Comparison of ENCODE assay signal across 8 mouse cellular contexts in genomic region chr15:78529428-78529990, GRCm38 (mm10). TPM values are rescaled to one million over a fixed set of nuclear protein-coding genes. Genes with fewer than 3 reads are reported as not detected.
DNase-seq lines count a peak whose midpoint lies in the region; ATAC-seq and TF ChIP-seq lines count a peak whose summit lies in the region.

No protein-coding gene starts in this region.

- peak; percentile 88 for DNase-seq in adrenal gland, adult 8-10 months
- peak; percentile 83 for DNase-seq in embryo, embryonic 11 days
- DNase-seq in gastrocnemius, postnatal 4 days (ENCODE audit: low spot score in 2 of 2), result peak; percentile 50 to 75
- peak; percentile 79 for DNase-seq in limb, embryonic 10.5 days (ENCODE audit: low spot score)
- no peak for DNase-seq in thymus, postnatal 10 days (ENCODE audit: low spot score in 2 of 2)

- no peaks in the 10 kb centered on the region for H3K9me3 ChIP-seq in intestine, postnatal 0 days (ENCODE audit: control insufficient read depth)
- H3K9me3 ChIP-seq in limb, embryonic 10.5 days (replicated peaks), result no peaks in the 10 kb centered on the region
- no peaks in the 10 kb centered on the region for H3K9me3 ChIP-seq in midbrain, embryonic 13.5 days
- no peaks in the 10 kb centered on the region for H3K9me3 ChIP-seq in stomach, embryonic 16.5 days (replicated peaks; ENCODE audit: control insufficient read depth, low read length)

- TF ChIP-seq CTCF in intestine, postnatal 0 days (IDR thresholded peaks at IDR 0.05; ENCODE audit: low read depth), result no peak

- peak overlapping the region; percentile 24 for H3K4me3 ChIP-seq in intestine, postnatal 0 days (ENCODE audit: low read depth, low read length)
- H3K4me3 ChIP-seq in limb, embryonic 10.5 days, result peak overlapping the region; percentile 52
- H3K4me3 ChIP-seq in midbrain, embryonic 13.5 days (replicated peaks), result peak overlapping the region; percentile 20
- H3K4me3 ChIP-seq in stomach, embryonic 16.5 days (replicated peaks; ENCODE audit: low read length), result peak overlapping the region; percentile 48

- H3K4me2 ChIP-seq in intestine, postnatal 0 days (replicated peaks; ENCODE audit: low read depth), result peak overlapping the region; percentile 48
- peak overlapping the region; percentile 48 for H3K4me2 ChIP-seq in midbrain, embryonic 13.5 days (replicated peaks)
- peak overlapping the region; percentile 69 for H3K4me2 ChIP-seq in stomach, embryonic 16.5 days (ENCODE audit: low read depth, low read length)

- 0 out of 2 replicates have a peak overlapping the region, but pooled peaks have one; percentile 38 for H3K9ac ChIP-seq in intestine, postnatal 0 days (ENCODE audit: low read depth, low read length)
- H3K9ac ChIP-seq in midbrain, embryonic 13.5 days (replicated peaks), result peak overlapping the region; percentile 59
- peak overlapping the region; percentile 67 for H3K9ac ChIP-seq in stomach, embryonic 16.5 days (ENCODE audit: low read length)

- WGBS in intestine, postnatal 0 days, result 10% methylated on average over 14 of the region's 15 CpGs
- WGBS in limb, embryonic 10.5 days, result under 1% methylated on average over 15 of the region's 15 CpGs
- 2% methylated on average over 15 of the region's 15 CpGs for WGBS in midbrain, embryonic 13.5 days
- WGBS in stomach, embryonic 16.5 days, result 2% methylated on average over 15 of the region's 15 CpGs

- H3K27ac ChIP-seq in intestine, postnatal 0 days (ENCODE audit: low read depth, low read length), result peak overlapping the region; percentile 61
- peak overlapping the region; percentile 90 for H3K27ac ChIP-seq in limb, embryonic 10.5 days
- H3K27ac ChIP-seq in midbrain, embryonic 13.5 days, result peak overlapping the region; percentile 44; the same call in 1 of the 2 replicates
- peak overlapping the region; percentile 86 for H3K27ac ChIP-seq in stomach, embryonic 16.5 days (ENCODE audit: low read length)

- H3K4me1 ChIP-seq in intestine, postnatal 0 days (replicated peaks; ENCODE audit: control insufficient read depth, insufficient read depth, low read length), result 0 out of 2 replicates have a peak, but pooled peaks cover 6% of the 10 kb centered on the region
- peaks cover 49% of the 10 kb centered on the region for H3K4me1 ChIP-seq in limb, embryonic 10.5 days
- peaks cover 27% of the 10 kb centered on the region for H3K4me1 ChIP-seq in midbrain, embryonic 13.5 days (replicated peaks)
- H3K4me1 ChIP-seq in stomach, embryonic 16.5 days (ENCODE audit: control insufficient read depth, insufficient read depth, low read length), result peaks cover 40% of the 10 kb centered on the region

- no peaks in the 10 kb centered on the region; the same call in 1 of the 2 replicates for H3K36me3 ChIP-seq in intestine, postnatal 0 days (ENCODE audit: control insufficient read depth, insufficient read depth)
- H3K36me3 ChIP-seq in limb, embryonic 10.5 days, result no peaks in the 10 kb centered on the region
- no peaks in the 10 kb centered on the region for H3K36me3 ChIP-seq in midbrain, embryonic 13.5 days
- H3K36me3 ChIP-seq in stomach, embryonic 16.5 days (ENCODE audit: control insufficient read depth, insufficient read depth, low read length), result no peaks in the 10 kb centered on the region

- H3K27me3 ChIP-seq in intestine, postnatal 0 days (replicated peaks; ENCODE audit: control insufficient read depth, insufficient read depth, low read length), result no peaks in the 10 kb centered on the region
- peaks cover 12% of the 10 kb centered on the region for H3K27me3 ChIP-seq in limb, embryonic 10.5 days (ENCODE audit: low read depth, poor library complexity, severe bottlenecking)
- peaks cover 8% of the 10 kb centered on the region; the same call in 1 of the 2 replicates for H3K27me3 ChIP-seq in midbrain, embryonic 13.5 days
- H3K27me3 ChIP-seq in stomach, embryonic 16.5 days (ENCODE audit: control insufficient read depth, insufficient read depth, low read length), result no peaks in the 10 kb centered on the region

- ATAC-seq in intestine, postnatal 0 days, result no peak
- ATAC-seq in midbrain, embryonic 13.5 days, result 0 out of 2 replicates have a peak, but pooled peaks have one; percentile 22
- peak; percentile 71; the same call in 1 of the 2 replicates for ATAC-seq in stomach, embryonic 16.5 days (ENCODE audit: insufficient read depth, low FRiP score)

RNA-seq across cellular contexts. Expression of gene C1qtnf6, which starts 1.7 kb away (rescaled TPM):
- total RNA-seq in adrenal gland, adult 8-10 months (2022), result 10 to 100 TPM; 19.3 to 41.2 (median 31.8) TPM
- total RNA-seq in gastrocnemius, postnatal 4 days (2021), result 10 to 100 TPM; 66.7 to 75.1 TPM
- polyA plus RNA-seq in intestine, postnatal 0 days (2015; fragmentation: Nextera tagmentation; extraction: Ambion mirVana), result 14.3 and 16.0 TPM in 2 replicates
- 10.9 and 14.6 TPM in 2 replicates for polyA plus RNA-seq in limb, embryonic 10.5 days (2016; fragmentation: Nextera tagmentation; extraction: Ambion mirVana)
- 4.8 and 5.6 TPM in 2 replicates for polyA plus RNA-seq in midbrain, embryonic 13.5 days (2015; fragmentation: Nextera tagmentation; extraction: Ambion mirVana)
- 31.3 and 35.6 TPM in 2 replicates for polyA plus RNA-seq in stomach, embryonic 16.5 days (2015; fragmentation: Nextera tagmentation; extraction: Ambion mirVana)

RNA-seq across cellular contexts. Expression of gene Sstr3, which starts 15.0 kb away (rescaled TPM):
- under 1 TPM; 0.31 to 0.91 (median 0.49) TPM for total RNA-seq in adrenal gland, adult 8-10 months (2022)
- under 1 TPM in 1 of 2 experiments, not detected in 1; 0.05 TPM for total RNA-seq in gastrocnemius, postnatal 4 days (2021)
- 0.05 and 0.10 TPM in 2 replicates for polyA plus RNA-seq in intestine, postnatal 0 days (2015; fragmentation: Nextera tagmentation; extraction: Ambion mirVana)
- not detected in 2 replicates for polyA plus RNA-seq in limb, embryonic 10.5 days (2016; fragmentation: Nextera tagmentation; extraction: Ambion mirVana)
- 0.15 and 0.26 TPM in 2 replicates for polyA plus RNA-seq in midbrain, embryonic 13.5 days (2015; fragmentation: Nextera tagmentation; extraction: Ambion mirVana)
- polyA plus RNA-seq in stomach, embryonic 16.5 days (2015; fragmentation: Nextera tagmentation; extraction: Ambion mirVana), result 0.12 and 0.39 TPM in 2 replicates

RNA-seq across cellular contexts. Expression of gene Il2rb, which starts 34.4 kb away (rescaled TPM):
- total RNA-seq in adrenal gland, adult 8-10 months (2022), result 1 to 10 TPM; 1.2 to 2.7 (median 1.9) TPM
- total RNA-seq in gastrocnemius, postnatal 4 days (2021), result under 1 TPM; 0.16 to 0.20 TPM
- polyA plus RNA-seq in intestine, postnatal 0 days (2015; fragmentation: Nextera tagmentation; extraction: Ambion mirVana), result 0.58 and 0.63 TPM in 2 replicates
- polyA plus RNA-seq in limb, embryonic 10.5 days (2016; fragmentation: Nextera tagmentation; extraction: Ambion mirVana), result 0.04 TPM in 1 of 2 replicates, not detected in the other
- polyA plus RNA-seq in midbrain, embryonic 13.5 days (2015; fragmentation: Nextera tagmentation; extraction: Ambion mirVana), result not detected in 2 replicates
- 0.75 and 0.92 TPM in 2 replicates for polyA plus RNA-seq in stomach, embryonic 16.5 days (2015; fragmentation: Nextera tagmentation; extraction: Ambion mirVana)

RNA-seq across cellular contexts. Expression of gene Rac2, which starts 43.1 kb away (rescaled TPM):
- total RNA-seq in adrenal gland, adult 8-10 months (2022), result 10 to 100 TPM in 2 of 4 experiments, 1 to 10 TPM in 2; 4.2 to 19.0 (median 7.7) TPM
- 10 to 100 TPM in 1 of 2 experiments, 1 to 10 TPM in 1; 4.6 to 10.2 TPM for total RNA-seq in gastrocnemius, postnatal 4 days (2021)
- 9.0 and 9.9 TPM in 2 replicates for polyA plus RNA-seq in intestine, postnatal 0 days (2015; fragmentation: Nextera tagmentation; extraction: Ambion mirVana)
- polyA plus RNA-seq in limb, embryonic 10.5 days (2016; fragmentation: Nextera tagmentation; extraction: Ambion mirVana), result 4.3 and 4.4 TPM in 2 replicates
- polyA plus RNA-seq in midbrain, embryonic 13.5 days (2015; fragmentation: Nextera tagmentation; extraction: Ambion mirVana), result 3.2 and 5.6 TPM in 2 replicates
- 21.1 and 26.2 TPM in 2 replicates for polyA plus RNA-seq in stomach, embryonic 16.5 days (2015; fragmentation: Nextera tagmentation; extraction: Ambion mirVana)

Comparison
In these comparisons a context has a peak if more than half of its experiments do, and no peak if none do; other contexts are left out.
1. DNase-seq: peak in adrenal gland, adult 8-10 months (single experiment), embryo, embryonic 11 days (single experiment), gastrocnemius, postnatal 4 days (2 of 2) and limb, embryonic 10.5 days (single experiment); none in thymus, postnatal 10 days (0 of 2).
2. Peak in every context shown above with its lines, with median percentiles within 50 percentile points of each other: H3K27ac ChIP-seq, H3K4me2 ChIP-seq, H3K4me3 ChIP-seq and H3K9ac ChIP-seq.